Mouse (Mus musculus) hematopoietic stem cell, adult 5-6 weeks (primary cell): ENCODE data around the gene Gm1979. TPM values are rescaled to one million over a fixed set of nuclear protein-coding genes. Genes with fewer than 3 reads are reported as not detected.
A peak's percentile ranks its signal among the peaks of the same experiment; 100 is the strongest.
"Not testable (repeated sequence)": the region's sequence is repeated elsewhere in the genome, so short reads cannot be mapped to it uniquely, and the experiment has no call there.

Experiments used
- ATAC-seq, 2 experiments: fragments of 125-278 bp in 1 of 2; replicated peaks in 1 of 2; 2 replicates each; pipeline ENCODE4 v1.8.0; 2016 to 2017; ENCODE audit warnings: inconsistent platforms in 2 of 2, mild to moderate bottlenecking in 2 of 2, moderate number of reproducible peaks in 2 of 2, low read depth in 1 of 2, moderate TSS enrichment in 1 of 2; ENCODE audit not compliant: low FRiP score in 2 of 2, poor library complexity in 2 of 2, severe bottlenecking in 2 of 2, insufficient read depth in 1 of 2, low TSS enrichment in 1 of 2
- total RNA-seq: library from RNA; stranded (forward); fragments of 172-1452, 232-1000 nt; gene quantifications from 2 replicates; pipeline ENCODE4 v1.2.3, GENCODE M21; 2017

Gm1979 gene
- not detected in 2 replicates for total RNA-seq

- not testable (repeated sequence) for ATAC-seq
Measured at GRCm38 (mm10) chr5:26004698-26005097, at the start of gene Gm1979. Gm1979 (minus strand) TSS chr5:26004798.

- ATAC-seq: not testable (repeated sequence)
Measured at GRCm38 (mm10) chr5:26039458-26039857, 34.9 kb upstream of the Gm1979 start, which contains the start of gene Speer4a. Speer4a (minus strand) TSS chr5:26039558.

- ATAC-seq: not testable (repeated sequence)
Measured at GRCm38 (mm10) chr5:26022816-26023215, 18.2 kb upstream of the Gm1979 start, which contains the start of gene Gm5862. Gm5862 (minus strand) TSS chr5:26022916.

GRCm38 (mm10) chr5:26007697-26008096, 3.1 kb upstream of the Gm1979 start:
- ATAC-seq: not testable (repeated sequence)

GRCm38 (mm10) chr5:26006937-26007695, 2.5 kb upstream of the Gm1979 start:
- ATAC-seq: peak; percentile 53 to 58; a peak in 2 of 4 replicates

- not testable (repeated sequence) for ATAC-seq
Measured at GRCm38 (mm10) chr5:25988550-25988949, 16.0 kb downstream of the Gm1979 start, which contains the start of gene Gm21698. Gm21698 (minus strand) TSS chr5:25988650.

- not testable (repeated sequence) for ATAC-seq
Measured at GRCm38 (mm10) chr5:25972563-25972962, 32.0 kb downstream of the Gm1979 start, which contains the start of gene Gm21680. Gm21680 (minus strand) TSS chr5:25972663.

- ATAC-seq: not testable (repeated sequence)
Measured at GRCm38 (mm10) chr5:25957050-25957449, 47.5 kb downstream of the Gm1979 start.

- not testable (repeated sequence) for ATAC-seq
Measured at GRCm38 (mm10) chr5:25956611-25957010, 48.0 kb downstream of the Gm1979 start.

- ATAC-seq: not testable (repeated sequence)
Measured at GRCm38 (mm10) chr5:25954317-25954716, 50.3 kb downstream of the Gm1979 start, which contains the start of gene Gm21671. Gm21671 (minus strand) TSS chr5:25954417.

Other genes with a start within 250 kb of the Gm1979 start
- 0.44 TPM in 1 of 2 replicates, not detected in the other for gene Actr3b, start 244.8 kb downstream of the Gm1979 start, total RNA-seq
- not detected in 2 replicates for gene Gm21663, start 62.4 kb downstream of the Gm1979 start, total RNA-seq
- not detected in 2 replicates for gene Gm21671, start 50.4 kb downstream of the Gm1979 start, total RNA-seq
- gene Gm21680, start 32.1 kb downstream of the Gm1979 start, total RNA-seq: not detected in 2 replicates
- gene Gm21698, start 16.1 kb downstream of the Gm1979 start, total RNA-seq: not detected in 2 replicates
- not detected in 2 replicates for gene Gm5862, start 18.1 kb upstream of the Gm1979 start, total RNA-seq
- gene Speer4a, start 34.8 kb upstream of the Gm1979 start, total RNA-seq: not detected in 2 replicates
- gene Gm7347, start 53.8 kb upstream of the Gm1979 start, total RNA-seq: not detected in 2 replicates
- gene Gm10471, start 84.5 kb upstream of the Gm1979 start, total RNA-seq: not detected in 2 replicates
- not detected in 2 replicates for gene 5031410I06Rik, start 100.6 kb upstream of the Gm1979 start, total RNA-seq
- not detected in 2 replicates for gene Gm10220, start 116.6 kb upstream of the Gm1979 start, total RNA-seq